Mouse (Mus musculus) brain, embryonic 18.5 days (tissue): Measurements from ENCODE around the gene Acvr1b.

Experiments
- DNase-seq: peaks from one replicate; pipeline ENCODE4 v3.0.0-alpha.2; 2012; ENCODE audit warnings: low read depth, low spot score

The Acvr1b gene

DNA sequence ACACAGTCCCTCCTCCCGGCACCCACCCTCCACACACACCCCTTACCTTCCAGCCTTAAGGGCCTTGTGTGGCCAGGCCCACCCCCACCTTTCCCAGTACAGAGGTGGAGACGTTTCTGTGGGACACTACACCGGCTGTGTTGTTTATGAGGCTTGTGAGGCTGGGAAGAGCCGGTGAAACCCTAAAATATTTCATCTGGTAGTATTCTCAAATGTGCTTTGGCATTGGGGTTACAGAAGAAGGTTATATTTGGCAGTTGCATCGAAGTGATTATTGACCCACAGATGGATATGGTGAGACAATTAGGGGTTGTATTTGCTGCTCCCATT is 1.2 kb downstream of the Acvr1b start:
- no peak for DNase-seq

GRCm38 (mm10) chr15:101175613-101176283 is 1.9 kb downstream of the Acvr1b start:
- DNase-seq, result no peak

GRCm38 (mm10) chr15:101176284-101176680 is 2.4 kb downstream of the Acvr1b start:
- no peak for DNase-seq

- DNase-seq, result no peak
Observed at GRCm38 (mm10) chr15:101176795-101177691, 3.2 kb downstream of the Acvr1b start.

- DNase-seq, result no peak
Observed at GRCm38 (mm10) chr15:101180363-101181105, 6.7 kb downstream of the Acvr1b start.

DNA sequence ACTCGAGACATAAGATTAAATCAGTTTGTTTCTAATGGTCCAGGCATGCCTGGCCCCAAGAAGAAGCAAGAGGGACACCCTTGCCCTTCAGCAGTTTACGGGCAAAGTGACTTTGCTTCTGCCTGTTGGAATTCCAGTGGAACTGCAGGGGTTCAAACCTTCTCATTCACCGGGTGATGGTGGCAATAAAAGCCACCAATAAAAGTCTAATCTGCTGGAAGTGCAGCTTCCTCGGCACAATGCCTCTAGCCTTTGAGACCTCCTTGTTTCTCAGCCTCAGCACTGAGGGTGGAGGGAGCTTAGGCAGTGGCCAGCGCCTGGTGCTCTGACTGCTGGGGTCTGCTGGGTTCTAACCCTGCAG is 7.2 kb downstream of the Acvr1b start:
- DNase-seq, result no peak

DNA sequence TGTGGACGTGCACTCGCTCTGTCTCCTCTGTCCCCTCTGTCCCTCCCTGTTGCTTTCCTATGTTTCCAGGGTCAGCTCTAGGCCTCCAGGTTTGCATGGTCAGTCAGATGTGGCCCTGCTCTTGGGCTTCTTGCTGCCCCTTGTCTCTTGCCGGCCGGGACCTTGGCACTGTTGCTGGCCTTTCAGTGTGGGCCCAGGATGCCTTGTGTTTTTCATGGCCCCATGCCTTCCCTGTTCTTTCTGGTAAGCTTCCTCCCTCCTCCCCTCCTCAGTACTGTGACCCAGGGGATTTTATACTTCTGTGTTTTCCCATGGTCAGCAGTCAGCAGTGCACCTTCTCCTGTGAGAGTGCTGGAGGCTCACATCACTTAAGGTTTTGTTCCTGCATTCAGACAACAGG is 7.6 kb downstream of the Acvr1b start:
- no peak for DNase-seq

DNA sequence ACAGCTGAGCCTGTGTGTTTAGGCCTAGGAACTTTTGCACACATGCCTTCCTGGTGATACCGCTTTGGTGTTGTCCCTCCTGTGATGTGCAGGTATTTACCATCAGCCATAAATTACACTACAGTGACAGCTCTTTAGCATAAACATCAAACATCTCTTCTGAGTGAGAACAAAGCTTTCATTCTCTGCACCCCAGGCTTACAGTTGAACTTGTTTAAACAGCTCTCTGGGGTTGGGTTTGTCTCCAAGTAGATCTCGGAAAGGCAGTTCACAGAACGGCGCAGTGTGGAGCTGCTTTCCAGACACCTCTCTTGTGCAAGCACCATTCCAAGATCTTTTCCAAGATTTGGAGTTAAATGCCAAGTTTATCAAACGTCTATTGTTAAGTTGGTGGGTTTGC is 8.8 kb downstream of the Acvr1b start:
- no peak for DNase-seq

- no peak for DNase-seq
Observed at GRCm38 (mm10) chr15:101184300-101184699, 10.4 kb downstream of the Acvr1b start.

GRCm38 (mm10) chr15:101185549-101185948 is 11.7 kb downstream of the Acvr1b start:
- DNase-seq, result no peak

DNA sequence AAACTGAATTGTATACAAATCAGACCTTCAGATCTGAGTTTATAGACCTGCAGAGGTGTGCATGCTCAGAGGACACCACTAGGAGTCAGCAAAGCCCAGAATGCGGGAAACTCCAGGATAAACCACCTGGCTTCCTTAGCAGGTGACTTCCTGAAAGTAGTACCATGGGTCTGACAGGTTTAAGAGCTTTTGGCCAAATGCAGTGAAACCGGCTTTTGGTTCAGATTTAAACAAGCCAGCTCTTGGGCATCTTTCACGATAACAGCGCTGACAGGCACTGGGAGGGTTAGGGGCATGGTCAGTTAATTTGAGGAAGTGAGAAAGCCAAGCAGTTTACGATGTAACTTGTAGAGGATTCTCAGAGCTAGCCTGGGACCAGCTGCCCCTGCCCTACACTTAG is 14.0 kb downstream of the Acvr1b start:
- DNase-seq, result no peak

DNA sequence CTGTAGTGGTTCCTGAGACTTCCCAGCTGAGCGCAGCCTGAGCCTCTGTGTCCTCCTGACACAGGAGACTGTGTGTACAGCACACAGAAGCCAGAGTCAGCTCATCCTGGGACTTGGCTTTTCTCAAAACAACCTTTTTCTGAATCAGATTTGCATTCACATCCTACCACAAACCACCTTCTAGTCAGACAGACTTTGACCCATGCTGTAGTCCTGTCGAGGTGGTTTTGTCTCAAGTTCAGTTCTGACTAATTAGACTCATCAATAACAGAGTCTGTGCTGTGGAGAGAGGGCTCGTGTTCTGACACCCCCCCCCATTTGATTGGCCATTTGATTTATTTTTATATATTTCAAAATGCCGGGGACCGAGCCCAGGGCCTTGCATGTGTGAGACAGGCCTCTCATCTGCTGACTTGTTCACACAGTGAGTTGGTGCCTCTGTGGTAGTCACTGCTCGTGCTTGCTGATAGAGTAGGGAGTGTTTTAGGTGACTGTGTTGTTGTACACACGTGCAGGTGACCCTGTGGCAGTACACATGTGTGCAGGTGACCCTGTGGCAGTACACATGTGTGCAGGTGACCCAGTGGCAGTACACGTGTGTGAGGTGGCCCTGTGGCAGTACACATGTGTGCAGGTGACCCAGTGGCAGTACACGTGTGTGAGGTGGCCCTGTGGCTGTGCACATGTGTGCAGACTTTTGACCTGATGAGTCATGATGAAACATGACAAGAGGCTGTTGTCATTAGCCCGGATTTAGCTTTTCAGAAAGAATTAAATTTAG is 16.3 kb downstream of the Acvr1b start:
- no peak for DNase-seq

DNA sequence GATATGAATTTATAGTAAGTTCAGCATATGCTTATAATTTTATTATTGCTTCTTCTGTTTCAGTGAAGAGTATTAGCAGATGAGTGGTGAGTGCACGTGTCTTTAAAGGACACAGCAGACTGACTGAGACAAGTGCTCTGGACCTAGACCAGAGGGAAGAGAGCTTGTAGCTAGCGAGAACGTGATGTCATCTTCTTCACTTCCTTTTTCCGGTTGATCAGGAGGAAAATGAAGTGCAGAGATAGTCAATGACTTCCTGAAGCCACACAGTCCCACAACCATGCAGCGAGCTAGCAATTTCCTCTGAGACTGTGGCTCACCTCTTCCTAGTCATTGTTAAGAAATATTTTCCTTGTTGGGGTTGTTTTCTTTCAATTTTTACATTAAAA is 16.9 kb downstream of the Acvr1b start:
- DNase-seq, result no peak

GRCm38 (mm10) chr15:101191459-101192259 is 17.8 kb downstream of the Acvr1b start:
- no peak for DNase-seq

DNA sequence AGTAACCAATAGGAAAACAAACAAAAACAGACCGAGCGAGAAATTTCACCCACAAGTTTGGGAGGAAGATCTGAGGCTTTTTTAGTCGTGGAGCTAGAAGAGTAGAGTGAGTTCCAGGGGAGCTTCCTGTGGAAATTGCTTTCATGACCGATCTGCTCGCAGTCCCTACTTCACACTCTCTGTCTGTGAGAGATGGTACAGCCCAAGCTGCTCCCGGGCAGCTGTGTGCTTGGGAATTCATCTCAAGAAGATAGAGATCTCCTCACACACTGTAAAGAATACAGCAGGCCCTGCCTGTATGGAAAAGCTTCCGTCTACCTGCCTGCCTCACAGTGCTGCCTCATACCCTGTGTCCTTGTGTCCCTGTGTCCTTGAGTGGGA is 18.4 kb downstream of the Acvr1b start:
- DNase-seq, result no peak

DNA sequence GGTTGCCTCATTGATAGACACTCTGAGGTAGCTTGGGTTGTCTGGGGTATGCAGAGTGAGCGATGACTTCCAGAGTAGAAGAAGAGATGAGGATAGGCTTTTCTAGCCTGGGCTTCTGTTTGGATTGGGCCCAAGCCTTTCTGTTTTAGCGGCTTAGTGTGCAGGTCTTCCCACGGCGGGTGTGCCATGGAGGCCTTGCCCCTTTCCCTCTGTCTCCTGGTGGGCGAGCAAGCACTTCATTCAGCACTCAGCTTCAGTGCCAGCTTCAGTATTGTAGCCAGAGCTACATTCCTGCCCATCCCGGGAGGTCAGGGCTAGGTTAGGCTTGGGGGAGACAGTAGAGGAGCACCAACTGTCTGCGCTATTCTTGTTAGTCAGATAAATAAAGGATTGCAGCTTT is 18.8 kb downstream of the Acvr1b start:
- no peak for DNase-seq

DNA sequence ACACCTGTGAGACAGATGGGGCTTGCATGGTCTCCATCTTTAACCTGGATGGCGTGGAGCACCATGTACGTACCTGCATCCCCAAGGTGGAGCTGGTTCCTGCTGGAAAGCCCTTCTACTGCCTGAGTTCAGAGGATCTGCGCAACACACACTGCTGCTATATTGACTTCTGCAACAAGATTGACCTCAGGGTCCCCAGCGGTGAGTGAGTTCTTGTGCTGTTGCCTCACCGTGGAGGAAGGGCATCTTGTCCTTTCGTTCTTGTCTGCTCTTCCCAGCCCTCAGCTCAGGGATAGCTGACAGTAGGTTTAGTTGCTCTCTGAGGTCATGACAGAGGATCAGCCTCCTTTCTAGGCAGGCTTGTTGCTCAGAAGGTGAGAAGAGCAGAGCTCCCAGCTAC is 20.1 kb downstream of the Acvr1b start:
- DNase-seq, result no peak

- DNase-seq, result no peak
Observed at GRCm38 (mm10) chr15:101194951-101195823, 21.3 kb downstream of the Acvr1b start.

DNA sequence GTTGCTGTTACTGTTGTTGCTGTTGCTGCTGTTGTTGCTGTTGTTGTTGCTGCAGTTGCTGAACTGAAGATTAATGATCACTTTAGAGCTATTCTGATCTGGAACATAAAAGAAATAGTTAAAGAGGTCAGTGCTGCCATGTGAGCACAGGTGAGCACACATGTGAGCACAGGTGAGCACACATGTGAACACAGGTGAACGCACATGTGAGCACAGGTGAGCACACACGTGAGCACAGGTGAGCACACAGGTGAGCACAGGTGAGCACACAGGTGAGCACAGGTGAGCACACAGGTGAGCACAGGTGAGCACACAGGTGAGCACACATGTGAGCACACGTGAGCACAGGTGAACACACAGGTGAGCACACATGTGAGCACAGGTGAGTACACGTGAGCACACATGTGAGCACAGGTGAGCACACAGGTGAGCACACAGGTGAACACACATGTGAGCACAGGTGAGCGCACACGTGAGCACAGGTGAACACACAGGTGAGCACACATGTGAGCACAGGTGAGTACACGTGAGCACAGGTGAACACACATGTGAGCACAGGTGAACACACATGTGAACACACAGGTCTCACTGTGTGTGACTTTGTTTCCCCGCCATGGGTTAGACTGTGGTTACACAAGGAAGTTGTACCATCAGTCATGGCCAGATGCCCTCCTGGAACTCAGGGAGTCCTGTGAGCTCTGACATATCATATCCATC is 22.4 kb downstream of the Acvr1b start:
- DNase-seq, result no peak
